Mouse (Mus musculus) heart, postnatal 25 days (tissue): ENCODE data around the gene Vmn1r215. TPM values are rescaled to one million over a fixed set of nuclear protein-coding genes. Genes with fewer than 3 reads are reported as not detected.
"Not testable (repeated sequence)": the region's sequence is repeated elsewhere in the genome, so short reads cannot be mapped to it uniquely, and the experiment has no call there.

Experiments
- DNase-seq: peaks from one replicate; pipeline ENCODE4 v3.0.0; 2022; ENCODE audit warnings: low spot score
- intact Hi-C: fragments of 180-260 bp; cut with DNase I; formaldehyde crosslinking; loops from one replicate; pipeline ENCODE4 v1.15.1; 2025
- total RNA-seq, 2 experiments: library from RNA; stranded (reverse); gene quantifications; 2 replicates each; pipeline ENCODE4 v1.2.3; 2021

Vmn1r215 gene
- total RNA-seq = not detected

- intact Hi-C loops = no loop called here
- no peak for DNase-seq
Measured at GRCm38 (mm10) chr13:23067725-23068124, at the start of gene Vmn1r215. TSS of gene Vmn1r215 (plus strand) at chr13:23068025.

- no peak for DNase-seq
- intact Hi-C loops = no loop called here
Measured at GRCm38 (mm10) chr13:23018158-23018557, 49.7 kb upstream of the Vmn1r215 start.

- intact Hi-C loops = no loop called here
- no peak for DNase-seq
Measured at GRCm38 (mm10) chr13:23024812-23025211, 43.0 kb upstream of the Vmn1r215 start.

GRCm38 (mm10) chr13:23030118-23030517 is 37.7 kb upstream of the Vmn1r215 start, which contains the start of gene Vmn1r214:
TSS of gene Vmn1r214 (plus strand) at chr13:23030418.
- intact Hi-C loops = no loop called here
- no peak for DNase-seq

GRCm38 (mm10) chr13:23057778-23058177 is 10.0 kb upstream of the Vmn1r215 start:
- intact Hi-C loops = no loop called here

GRCm38 (mm10) chr13:23069312-23069711 is 1.5 kb downstream of the Vmn1r215 start:
- intact Hi-C loops = no loop called here
- no peak for DNase-seq

More at GRCm38 (mm10) chr13:23057778-23058177, 10.0 kb upstream of the Vmn1r215 start:
- no peak for DNase-seq

GRCm38 (mm10) chr13:23094386-23094785 is 26.6 kb downstream of the Vmn1r215 start:
- no peak for DNase-seq
- intact Hi-C loops = no loop called here

GRCm38 (mm10) chr13:23118126-23118525 is 50.3 kb downstream of the Vmn1r215 start, which contains the start of gene Vmn1r217:
TSS of gene Vmn1r217 (minus strand) at chr13:23118226.
- intact Hi-C loops, DNase-seq: not testable (repeated sequence)

GRCm38 (mm10) chr13:23120611-23121010 is 52.8 kb downstream of the Vmn1r215 start:
- DNase-seq = no peak
- intact Hi-C loops = no loop called here

Other genes with a start within 250 kb of the Vmn1r215 start
- not detected for gene Vmn1r210, start 236.7 kb upstream of the Vmn1r215 start, total RNA-seq
- not detected for gene Vmn1r211, start 210.5 kb upstream of the Vmn1r215 start, total RNA-seq
- gene Vmn1r212, start 183.8 kb upstream of the Vmn1r215 start, total RNA-seq = not detected
- not detected for gene Vmn1r213, start 60.4 kb upstream of the Vmn1r215 start, total RNA-seq
- gene Vmn1r214, start 37.6 kb upstream of the Vmn1r215 start, total RNA-seq = not detected
- not detected for gene Vmn1r217, start 50.2 kb downstream of the Vmn1r215 start, total RNA-seq
- not detected for gene Vmn1r218, start 65.1 kb downstream of the Vmn1r215 start, total RNA-seq
- gene Vmn1r219, start 91.3 kb downstream of the Vmn1r215 start, total RNA-seq = not detected
- not detected for gene Vmn1r220, start 120.0 kb downstream of the Vmn1r215 start, total RNA-seq
- gene Vmn1r221, start 146.1 kb downstream of the Vmn1r215 start, total RNA-seq = not detected
- gene Vmn1r222, start 167.9 kb downstream of the Vmn1r215 start, total RNA-seq = not detected
- not detected for gene Vmn1r223, start 179.1 kb downstream of the Vmn1r215 start, total RNA-seq